Mouse (Mus musculus) induced T-regulatory cell, adult 2 months (primary cell): ENCODE measurements around the gene Atp5h.

Experiments
- DNase-seq: peaks from one replicate; pipeline ENCODE4 v3.0.0-alpha.2; 2012; ENCODE audit warnings: low read depth

Gene Atp5h

DNA sequence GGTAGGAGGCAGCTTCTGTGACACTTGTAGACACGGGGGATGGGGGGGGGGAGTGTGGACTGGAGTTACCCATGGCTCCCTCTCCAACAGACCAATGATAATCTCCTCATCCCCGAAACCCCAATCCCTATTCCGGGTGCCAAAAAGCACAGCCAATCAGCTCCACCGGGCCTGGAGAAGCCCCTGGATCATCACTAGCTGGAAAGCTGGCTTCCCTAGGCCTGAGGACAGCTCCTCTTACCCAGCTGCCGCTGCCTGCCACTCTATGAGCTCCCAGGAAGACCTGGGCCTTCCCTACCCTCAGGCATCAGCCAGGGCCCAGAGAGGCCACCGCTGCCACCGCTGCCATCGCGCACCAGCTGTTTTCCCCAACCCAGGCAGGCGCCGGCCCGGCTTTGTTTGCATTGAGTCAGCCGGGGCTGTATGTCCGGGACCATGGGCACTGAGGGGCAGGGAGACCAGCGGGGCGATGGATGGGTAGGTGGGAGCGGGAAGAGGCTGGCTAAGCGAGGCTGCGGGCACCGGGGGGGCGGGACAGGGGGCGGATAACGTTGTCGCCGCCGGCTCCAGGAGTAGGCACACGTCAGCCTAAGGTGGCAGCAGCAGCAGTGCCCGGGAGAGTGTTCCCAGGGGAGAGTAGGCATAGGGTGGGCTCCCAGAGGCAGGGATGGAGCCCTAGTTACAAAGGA is 52.9 kb downstream of the Atp5h start:
- peak; percentile 42 for DNase-seq

DNA sequence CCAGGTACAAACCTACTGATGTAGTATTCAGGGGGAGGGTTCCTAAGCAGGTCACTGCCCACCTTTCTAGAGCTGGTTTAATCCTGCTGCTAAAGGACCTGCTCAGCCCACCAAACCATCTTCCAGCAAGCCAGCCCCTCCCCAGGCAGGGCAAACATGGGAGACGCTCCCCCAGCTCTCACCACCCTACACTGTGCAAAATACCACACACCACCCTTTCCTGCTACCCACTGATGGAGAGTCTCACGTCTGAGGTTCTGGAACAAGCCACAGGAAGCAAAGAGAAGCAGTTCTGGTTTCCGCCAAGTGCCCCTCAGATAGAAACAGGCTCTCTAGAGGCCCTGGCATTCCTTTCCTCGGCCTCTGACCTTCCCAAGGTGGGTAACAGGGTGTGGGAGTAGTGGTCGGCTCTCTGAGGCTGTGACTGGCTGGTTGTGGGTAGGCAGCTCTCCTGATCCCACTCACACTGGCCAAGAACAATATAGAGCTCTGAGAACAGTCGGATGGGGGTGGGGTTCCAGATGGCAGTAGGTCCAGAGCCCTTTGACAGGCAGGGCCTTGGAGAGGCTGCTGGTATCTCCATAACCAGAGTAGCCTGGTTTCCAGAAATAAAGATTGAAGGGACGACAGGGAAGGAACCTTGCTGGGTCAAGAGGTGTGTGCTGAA is 53.6 kb downstream of the Atp5h start:
- DNase-seq, result no peak
